Mouse (Mus musculus): ENCODE results near the gene Prdm2. TPM values are rescaled to one million over a fixed set of nuclear protein-coding genes. Genes with fewer than 3 reads are reported as not detected.

Prdm2 gene
- polyA plus RNA-seq, 1 experiment from 2014 or later = 2.8 TPM

DNA sequence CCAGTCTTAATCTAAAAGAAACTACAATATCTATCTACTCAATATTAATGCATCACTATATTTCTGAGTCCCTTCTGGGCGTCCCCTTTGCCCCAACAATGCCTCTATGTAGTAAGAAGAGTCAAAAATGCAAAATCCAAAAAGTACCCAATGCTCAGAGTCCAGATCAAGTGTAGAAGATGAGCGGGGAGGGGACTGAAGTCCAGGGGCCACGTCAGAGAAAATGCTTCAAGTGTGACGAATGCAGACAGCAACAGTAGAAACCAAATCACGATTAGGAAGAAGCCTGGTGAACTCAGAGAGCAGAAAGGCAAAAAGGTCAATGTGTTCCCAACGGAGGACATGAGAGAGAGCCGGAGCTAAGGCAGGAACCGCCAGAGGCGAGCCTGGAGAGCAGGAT, 27.3 kb downstream of the Prdm2 start:
- Histone ChIP-seq H3K9ac (no peak overlapping the region), H3K4me3 (replicated peaks) (no peak overlapping the region), H3K4me2 (no peak overlapping the region), H3K4me1 (replicated peaks) (peaks cover 17% of the 10 kb centered on the region), H3K36me3 (replicated peaks) (no peaks in the 10 kb centered on the region), H3K27me3 (no peaks in the 10 kb centered on the region), H3K27ac (replicated peaks) (no peak overlapping the region), H3K9me3 (replicated peaks) (no peaks in the 10 kb centered on the region)
- no peak for ATAC-seq (ENCODE audit: insufficient read depth)
- 68% methylated on average over 9 of the region's 9 CpGs for WGBS (ENCODE audit: insufficient replicate concordance)

DNA sequence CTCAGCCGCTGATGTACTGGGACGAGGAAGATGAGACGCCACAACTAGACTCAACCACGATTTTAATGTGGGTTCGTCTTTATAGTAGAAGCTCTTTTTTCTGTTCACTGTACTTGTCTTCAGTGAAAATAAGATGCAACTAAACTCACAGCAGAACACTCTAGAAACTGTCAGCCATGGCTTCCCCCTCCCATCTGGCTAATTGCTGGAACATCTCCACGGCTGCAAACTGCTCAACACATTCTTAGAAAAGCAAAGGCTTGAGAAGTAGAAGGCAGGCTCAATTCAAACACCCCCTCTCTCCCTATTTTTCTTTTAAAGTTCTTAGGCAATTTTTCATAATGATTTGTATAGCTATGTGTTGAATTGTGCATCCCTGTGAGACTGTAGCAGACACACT, 29.7 kb downstream of the Prdm2 start:
- Histone ChIP-seq H3K4me1 (replicated peaks) (peaks cover 5% of the 10 kb centered on the region; the same call in 1 of the 2 replicates), H3K9ac (no peak overlapping the region), H3K4me2 (no peak overlapping the region), H3K36me3 (replicated peaks) (peaks cover 5% of the 10 kb centered on the region; the same call in 1 of the 2 replicates), H3K9me3 (replicated peaks) (no peaks in the 10 kb centered on the region), H3K27ac (replicated peaks) (no peak overlapping the region), H3K27me3 (no peaks in the 10 kb centered on the region), H3K4me3 (replicated peaks) (no peak overlapping the region)
- no peak for ATAC-seq (ENCODE audit: insufficient read depth)
- WGBS (ENCODE audit: insufficient replicate concordance) = 72% methylated on average over 6 of the region's 6 CpGs

DNA sequence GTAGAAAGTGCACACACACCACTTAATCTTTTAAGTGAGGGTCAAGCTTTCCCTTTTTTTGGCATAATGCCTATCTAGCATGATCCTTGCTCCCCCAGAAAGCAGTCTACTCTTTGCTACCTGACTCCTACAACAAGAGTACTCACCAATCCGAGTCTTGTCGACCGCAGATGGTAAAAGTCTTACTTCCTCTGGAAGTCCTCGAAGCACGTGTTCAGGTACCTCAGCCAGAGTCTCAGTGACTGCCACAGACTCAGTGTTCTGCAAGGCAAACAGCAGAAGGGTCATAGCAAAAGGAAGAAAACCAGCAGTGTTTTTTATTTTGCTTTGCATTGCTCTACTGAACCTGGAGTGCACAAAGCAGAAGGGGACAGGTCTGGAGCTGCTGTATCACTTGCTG, 32.1 kb downstream of the Prdm2 start:
- H3K27ac ChIP-seq (replicated peaks) = no peak overlapping the region
- 67% methylated on average over 5 of the region's 5 CpGs for WGBS (ENCODE audit: insufficient replicate concordance)
- H3K9me3 ChIP-seq (replicated peaks) = no peaks in the 10 kb centered on the region
- no peak for ATAC-seq (ENCODE audit: insufficient read depth)
- no peak overlapping the region for H3K4me2 ChIP-seq
- no peak overlapping the region for H3K4me3 ChIP-seq (replicated peaks)
- peaks cover 8% of the 10 kb centered on the region; the same call in 1 of the 2 replicates for H3K36me3 ChIP-seq (replicated peaks)
- no peak overlapping the region for H3K9ac ChIP-seq
- no peaks in the 10 kb centered on the region; the same call in 1 of the 2 replicates for H3K4me1 ChIP-seq (replicated peaks)
- H3K27me3 ChIP-seq = no peaks in the 10 kb centered on the region

DNA sequence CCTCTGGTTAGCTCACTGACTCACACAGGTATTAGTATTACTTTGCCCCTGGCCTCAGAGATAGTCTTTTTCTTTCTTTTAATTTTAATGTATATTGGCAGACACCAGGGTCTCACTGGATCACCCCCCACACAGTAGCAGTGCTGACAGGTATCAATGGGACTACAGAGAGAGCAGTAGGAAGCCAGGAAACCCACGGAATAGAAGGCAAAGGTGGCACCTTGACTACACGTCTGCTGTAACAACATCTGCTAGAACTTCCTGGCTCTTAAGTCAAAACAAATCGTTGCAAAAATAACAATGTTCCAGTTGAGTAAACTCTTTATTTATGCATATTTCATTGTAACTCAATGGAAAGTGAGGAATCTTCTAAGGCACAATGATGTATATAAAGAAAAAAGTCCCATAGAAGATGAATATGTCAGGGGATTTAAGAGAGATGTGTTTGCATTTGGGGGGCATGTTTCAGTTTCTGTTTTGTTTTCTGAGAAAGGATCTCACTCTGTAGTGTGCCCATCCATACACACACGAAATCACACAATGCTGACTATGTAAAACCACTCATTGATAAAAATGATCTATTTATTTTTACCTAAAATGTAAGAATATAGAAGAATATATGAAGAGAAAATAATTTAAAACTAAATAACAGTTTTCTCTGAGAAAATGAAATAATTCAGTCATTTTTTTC, 41.0 kb downstream of the Prdm2 start:
- H3K4me1 ChIP-seq (replicated peaks) = no peaks in the 10 kb centered on the region
- H3K36me3 ChIP-seq (replicated peaks) = peaks cover 16% of the 10 kb centered on the region
- no peaks in the 10 kb centered on the region for H3K27me3 ChIP-seq
- H3K4me3 ChIP-seq (replicated peaks) = no peak overlapping the region
- no peak overlapping the region for H3K4me2 ChIP-seq
- H3K27ac ChIP-seq (replicated peaks) = no peak overlapping the region
- ATAC-seq (ENCODE audit: insufficient read depth) = no peak
- WGBS (ENCODE audit: insufficient replicate concordance) = 58% methylated on average over 4 of the region's 4 CpGs
- H3K9ac ChIP-seq = no peak overlapping the region
- H3K9me3 ChIP-seq (replicated peaks) = no peaks in the 10 kb centered on the region

DNA sequence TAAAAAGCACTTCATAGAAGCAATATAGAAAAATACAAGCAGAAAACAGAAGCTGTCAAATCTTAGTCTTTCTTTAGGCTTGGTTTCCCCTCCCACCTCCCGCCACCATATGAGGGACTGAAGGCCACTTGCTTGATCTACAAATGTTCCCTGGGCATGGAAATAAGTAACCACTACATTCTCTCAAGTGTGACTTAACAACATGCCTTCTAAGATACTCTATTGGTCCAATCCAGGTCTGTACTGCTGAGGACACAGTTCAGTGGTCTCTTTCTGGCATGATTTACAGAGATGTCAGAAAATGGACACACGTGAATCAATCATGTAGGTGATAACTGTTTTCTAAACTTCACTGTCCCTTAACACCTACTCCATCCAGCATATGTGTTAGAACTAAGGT, 42.5 kb downstream of the Prdm2 start:
- Histone ChIP-seq H3K9me3 (replicated peaks) (no peaks in the 10 kb centered on the region), H3K27me3 (no peaks in the 10 kb centered on the region), H3K4me1 (replicated peaks) (no peaks in the 10 kb centered on the region), H3K36me3 (replicated peaks) (peaks cover 14% of the 10 kb centered on the region), H3K4me3 (replicated peaks) (no peak overlapping the region), H3K9ac (no peak overlapping the region), H3K27ac (replicated peaks) (no peak overlapping the region), H3K4me2 (no peak overlapping the region)
- WGBS (ENCODE audit: insufficient replicate concordance) = 69% methylated on average over 2 of the region's 2 CpGs
- no peak for ATAC-seq (ENCODE audit: insufficient read depth)

DNA sequence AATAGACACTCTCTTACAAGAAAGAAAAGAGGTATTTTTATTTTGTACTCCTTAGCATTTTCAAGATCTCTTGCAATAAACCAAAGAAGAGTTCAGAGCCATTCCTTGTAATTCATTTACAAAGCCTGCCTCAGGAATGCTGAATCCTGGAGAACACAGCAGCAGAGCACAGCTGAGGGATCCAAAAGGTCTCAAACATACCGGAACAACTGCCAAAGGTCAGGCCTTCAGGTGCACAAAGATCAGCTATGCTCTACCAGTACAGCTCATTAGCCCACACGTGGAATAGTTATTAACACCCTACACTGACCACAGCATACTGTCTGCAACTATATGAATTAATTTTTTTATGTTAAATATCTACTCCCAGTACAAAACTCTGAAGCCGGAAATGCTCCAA, 44.7 kb downstream of the Prdm2 start:
- H3K9me3 ChIP-seq (replicated peaks) = no peaks in the 10 kb centered on the region
- no peaks in the 10 kb centered on the region; the same call in 1 of the 2 replicates for H3K4me1 ChIP-seq (replicated peaks)
- no peak overlapping the region for H3K9ac ChIP-seq
- H3K36me3 ChIP-seq (replicated peaks) = peaks cover 14% of the 10 kb centered on the region
- no peak for ATAC-seq (ENCODE audit: insufficient read depth)
- H3K27ac ChIP-seq (replicated peaks) = no peak overlapping the region
- no peak overlapping the region for H3K4me3 ChIP-seq (replicated peaks)
- 65% methylated on average over 3 of the region's 3 CpGs for WGBS (ENCODE audit: insufficient replicate concordance)
- no peaks in the 10 kb centered on the region for H3K27me3 ChIP-seq
- no peak overlapping the region for H3K4me2 ChIP-seq

DNA sequence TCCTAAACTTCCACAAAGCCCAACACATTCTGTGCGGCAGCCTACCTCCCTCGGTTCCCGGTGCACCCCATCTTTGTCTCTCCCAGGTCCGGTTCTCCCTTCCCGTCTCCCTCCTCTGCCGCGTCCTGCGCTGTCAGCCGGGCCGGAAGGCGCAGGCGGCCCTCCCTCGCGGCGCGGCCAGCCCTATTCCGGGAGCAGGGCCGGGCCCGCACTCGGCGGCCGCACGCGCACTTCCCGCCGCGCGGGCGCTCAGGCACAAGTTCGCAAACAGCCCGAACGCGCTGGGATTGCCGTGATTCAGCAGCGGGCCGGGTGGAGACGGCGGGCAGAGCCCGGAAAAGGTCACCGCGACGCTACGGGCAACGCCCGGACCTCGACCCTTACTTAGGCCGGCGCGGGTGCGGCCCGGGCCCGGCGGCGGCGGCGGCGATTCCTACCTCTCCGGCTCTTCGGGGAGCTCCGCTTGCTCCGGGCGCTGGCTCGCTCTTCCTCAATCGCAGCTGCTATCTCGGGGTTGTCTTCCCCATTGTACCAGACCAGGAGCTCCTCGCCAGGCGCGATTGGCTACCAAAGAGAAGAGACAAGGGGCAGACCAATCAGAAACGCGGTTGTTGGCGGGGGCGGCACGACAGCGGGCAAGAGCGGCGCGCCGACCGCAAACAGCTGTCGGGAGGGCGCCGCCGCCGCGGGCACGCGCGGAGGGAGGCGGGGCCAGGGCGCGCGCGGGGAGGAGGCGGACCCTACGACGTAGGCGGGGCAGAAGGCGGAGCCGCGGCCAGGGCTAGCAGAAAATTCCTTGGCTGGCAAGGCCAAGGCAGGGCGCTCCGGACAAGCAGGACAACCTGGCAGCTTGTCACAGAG, 50.9 kb downstream of the Prdm2 start:
- Histone ChIP-seq H3K9me3 (replicated peaks) (no peaks in the 10 kb centered on the region), H3K4me2 (peak overlapping the region; percentile 84), H3K27me3 (no peaks in the 10 kb centered on the region), H3K36me3 (replicated peaks) (peaks cover 3% of the 10 kb centered on the region), H3K27ac (replicated peaks) (peak overlapping the region; percentile 99), H3K4me1 (replicated peaks) (peaks cover 38% of the 10 kb centered on the region), H3K4me3 (replicated peaks) (peak overlapping the region; percentile 79), H3K9ac (peak overlapping the region; percentile 83)
- under 1% methylated on average over 102 of the region's 102 CpGs for WGBS (ENCODE audit: insufficient replicate concordance)
- ATAC-seq (ENCODE audit: insufficient read depth) = peak; percentile 98

DNA sequence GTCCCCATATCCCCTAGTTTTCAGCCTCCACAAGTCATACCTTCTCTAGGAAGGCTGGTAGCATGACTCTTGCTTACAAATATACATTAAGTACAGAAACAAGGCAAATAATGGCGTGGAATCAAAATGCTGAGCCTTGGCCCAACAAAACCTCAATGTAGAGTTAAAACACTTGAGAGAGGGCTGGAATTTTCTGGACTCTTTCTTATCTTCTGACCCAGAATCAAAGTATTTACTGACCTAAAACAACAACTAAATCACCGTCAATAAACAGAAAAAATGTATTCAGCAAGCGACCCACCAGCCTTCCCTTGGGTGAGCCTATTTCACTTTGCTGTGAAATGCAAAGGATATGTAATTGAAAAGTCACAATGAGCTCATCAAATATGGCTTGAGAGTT, 52.0 kb downstream of the Prdm2 start:
- Histone ChIP-seq H3K4me3 (replicated peaks) (peak overlapping the region; percentile 79), H3K4me1 (replicated peaks) (peaks cover 42% of the 10 kb centered on the region), H3K27ac (replicated peaks) (peak overlapping the region; percentile 99), H3K36me3 (replicated peaks) (peaks cover 3% of the 10 kb centered on the region), H3K9ac (peak overlapping the region; percentile 83), H3K27me3 (no peaks in the 10 kb centered on the region), H3K9me3 (replicated peaks) (no peaks in the 10 kb centered on the region), H3K4me2 (peak overlapping the region; percentile 84)
- WGBS (ENCODE audit: insufficient replicate concordance) = 52% methylated on average over 3 of the region's 3 CpGs
- no peak for ATAC-seq (ENCODE audit: insufficient read depth)

DNA sequence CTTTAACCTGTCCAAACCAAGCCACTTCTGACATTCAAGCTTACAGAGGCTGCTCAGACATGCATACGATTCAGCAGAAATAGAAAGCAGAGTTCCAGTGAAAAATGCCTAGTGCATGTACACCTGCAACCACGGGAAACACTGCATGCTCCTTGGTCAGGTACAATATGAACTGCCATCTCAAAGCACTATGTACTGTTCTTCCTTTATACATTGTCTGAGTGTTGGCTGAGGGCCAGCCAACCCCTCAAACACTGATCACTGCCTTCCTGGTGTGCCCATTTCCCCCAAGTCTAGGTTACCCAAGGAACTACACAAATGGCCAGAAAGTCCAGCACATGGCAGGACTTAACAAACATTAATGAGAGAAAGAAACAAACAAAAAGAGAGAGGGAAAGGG, 53.5 kb downstream of the Prdm2 start:
- H3K27me3 ChIP-seq = no peaks in the 10 kb centered on the region
- H3K9me3 ChIP-seq (replicated peaks) = no peaks in the 10 kb centered on the region
- no peak overlapping the region for H3K4me2 ChIP-seq
- peaks cover 50% of the 10 kb centered on the region for H3K4me1 ChIP-seq (replicated peaks)
- 78% methylated on average over 2 of the region's 2 CpGs for WGBS (ENCODE audit: insufficient replicate concordance)
- H3K36me3 ChIP-seq (replicated peaks) = peaks cover 3% of the 10 kb centered on the region; the same call in 1 of the 2 replicates
- H3K9ac ChIP-seq = no peak overlapping the region
- no peak for ATAC-seq (ENCODE audit: insufficient read depth)
- H3K27ac ChIP-seq (replicated peaks) = no peak overlapping the region
- no peak overlapping the region for H3K4me3 ChIP-seq (replicated peaks)

DNA sequence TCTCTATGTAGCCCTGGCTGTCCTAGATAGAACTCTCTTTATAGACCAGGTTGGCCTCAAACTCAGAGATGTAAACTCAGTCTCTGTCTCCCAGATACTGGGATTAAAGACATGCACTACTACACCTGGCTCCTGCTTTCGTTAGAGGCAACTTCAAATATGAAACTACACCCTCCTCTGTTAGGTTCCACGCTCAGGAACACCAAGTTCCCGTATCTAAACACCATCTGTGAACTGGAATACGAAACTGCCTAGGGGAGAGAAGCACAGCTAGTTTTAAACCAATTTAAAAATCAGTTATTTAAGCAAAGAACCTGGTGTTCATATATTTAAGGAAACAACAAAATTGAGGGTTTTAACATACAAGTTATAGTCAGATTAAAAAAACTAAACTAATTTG, 56.9 kb downstream of the Prdm2 start:
- H3K36me3 ChIP-seq (replicated peaks) = peaks cover 3% of the 10 kb centered on the region; the same call in 1 of the 2 replicates
- peaks cover 55% of the 10 kb centered on the region for H3K4me1 ChIP-seq (replicated peaks)
- no peak overlapping the region for H3K4me3 ChIP-seq (replicated peaks)
- H3K27ac ChIP-seq (replicated peaks) = no peak overlapping the region
- H3K9me3 ChIP-seq (replicated peaks) = no peaks in the 10 kb centered on the region
- no peak for ATAC-seq (ENCODE audit: insufficient read depth)
- no peak overlapping the region for H3K4me2 ChIP-seq
- H3K9ac ChIP-seq = no peak overlapping the region
- H3K27me3 ChIP-seq = no peaks in the 10 kb centered on the region
- WGBS (ENCODE audit: insufficient replicate concordance) = 60% methylated on average over 4 of the region's 4 CpGs

DNA sequence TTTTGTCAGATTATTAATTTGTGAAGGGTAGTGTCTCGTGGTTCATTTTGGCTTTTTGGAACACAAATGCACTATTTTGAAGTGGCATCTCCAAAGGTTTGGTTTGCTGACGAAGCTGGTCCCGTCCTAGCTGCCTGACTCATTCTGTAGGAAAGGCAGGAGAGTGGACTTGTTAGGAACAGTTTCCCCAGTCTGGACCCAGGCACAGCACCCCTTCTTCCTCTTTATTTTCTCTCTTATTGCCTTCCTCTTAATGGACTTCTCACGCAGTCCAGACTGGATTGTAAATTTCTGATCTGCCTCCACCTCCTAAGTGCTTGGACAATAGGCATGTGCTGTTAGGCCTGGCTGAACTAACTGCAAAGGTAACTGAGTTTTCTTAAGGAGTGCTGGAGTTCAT, 57.8 kb downstream of the Prdm2 start:
- Histone ChIP-seq H3K4me2 (no peak overlapping the region), H3K4me3 (replicated peaks) (no peak overlapping the region), H3K27ac (replicated peaks) (no peak overlapping the region), H3K4me1 (replicated peaks) (peaks cover 48% of the 10 kb centered on the region), H3K36me3 (replicated peaks) (peaks cover 3% of the 10 kb centered on the region; the same call in 1 of the 2 replicates), H3K9ac (no peak overlapping the region), H3K9me3 (replicated peaks) (no peaks in the 10 kb centered on the region), H3K27me3 (no peaks in the 10 kb centered on the region)
- WGBS (ENCODE audit: insufficient replicate concordance) = 64% methylated on average over 4 of the region's 4 CpGs
- ATAC-seq (ENCODE audit: insufficient read depth) = no peak
